Mouse (Mus musculus) lung, postnatal 36 days (tissue): Measurements from ENCODE around the gene Itprip.

ENCODE experiments used
- DNase-seq: peaks from one replicate; pipeline ENCODE4 v3.0.0; 2022; ENCODE audit warnings: mixed read lengths

Itprip gene

DNA sequence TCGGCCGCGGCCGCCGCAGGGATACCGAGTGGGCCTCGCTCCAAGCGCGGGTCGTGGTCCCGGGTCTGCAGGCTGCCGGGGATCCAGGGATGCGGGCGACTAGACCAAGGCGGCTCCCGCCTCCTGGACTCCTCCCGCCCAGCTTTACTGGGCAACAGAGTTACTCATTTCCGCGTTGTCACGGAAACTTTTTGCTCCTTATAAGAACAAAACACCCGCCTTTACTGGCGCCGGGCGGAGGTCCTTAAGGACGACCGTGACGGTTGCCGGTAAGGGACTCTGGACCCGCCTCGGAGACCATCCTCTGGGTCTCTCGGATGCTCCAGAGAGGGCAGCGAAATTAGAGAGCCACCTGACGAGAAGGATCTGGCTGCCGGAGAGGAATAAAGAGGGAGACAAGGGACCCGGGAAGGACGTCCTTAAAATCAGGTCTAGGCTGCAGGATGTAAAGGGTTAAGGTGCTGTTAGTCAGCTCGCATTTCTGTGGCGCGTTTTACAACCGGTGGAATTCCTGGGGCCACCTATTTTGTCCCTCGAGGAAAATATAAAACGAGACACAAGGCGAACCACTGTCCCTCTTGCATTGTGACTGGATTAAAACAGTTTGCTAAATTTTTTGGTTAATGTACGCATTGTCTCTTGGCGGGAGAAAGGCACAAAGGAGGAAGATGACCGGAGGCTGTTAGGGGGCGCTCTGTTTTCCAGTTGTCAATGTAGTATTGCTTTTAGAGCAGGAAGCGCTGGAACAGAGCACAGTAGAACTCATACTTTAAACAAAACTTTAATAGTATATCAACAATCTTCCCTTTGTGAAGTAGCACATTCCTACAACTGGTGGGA, at the start of gene Itprip, which contains the start of gene Cfap43:
Itprip (minus strand) TSS at position 174 of the 840 bp plus-strand sequence.
Cfap43 (minus strand) TSS at position 162 of the 840 bp plus-strand sequence.
- peak; percentile 95 for DNase-seq

DNA sequence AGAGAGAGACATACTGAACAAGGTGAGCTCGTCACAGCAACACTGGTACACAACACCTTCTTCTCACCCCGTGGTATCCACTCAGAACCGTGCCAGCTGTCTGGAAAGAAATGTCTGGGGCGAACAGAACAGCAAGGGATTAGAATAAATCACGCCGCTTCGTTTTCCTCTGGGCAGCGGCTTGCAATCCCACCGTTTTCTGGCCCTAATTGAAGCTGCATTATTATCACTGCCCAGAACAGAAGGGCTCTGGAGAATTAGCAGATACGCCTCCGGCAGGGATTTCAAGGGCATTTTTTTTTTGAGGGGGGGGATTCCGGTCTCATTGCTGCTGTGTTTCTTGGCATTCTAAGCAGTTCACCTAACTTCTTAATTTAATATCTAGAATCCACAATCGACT, 39.1 kb upstream of the Itprip start:
- DNase-seq, result no peak

DNA sequence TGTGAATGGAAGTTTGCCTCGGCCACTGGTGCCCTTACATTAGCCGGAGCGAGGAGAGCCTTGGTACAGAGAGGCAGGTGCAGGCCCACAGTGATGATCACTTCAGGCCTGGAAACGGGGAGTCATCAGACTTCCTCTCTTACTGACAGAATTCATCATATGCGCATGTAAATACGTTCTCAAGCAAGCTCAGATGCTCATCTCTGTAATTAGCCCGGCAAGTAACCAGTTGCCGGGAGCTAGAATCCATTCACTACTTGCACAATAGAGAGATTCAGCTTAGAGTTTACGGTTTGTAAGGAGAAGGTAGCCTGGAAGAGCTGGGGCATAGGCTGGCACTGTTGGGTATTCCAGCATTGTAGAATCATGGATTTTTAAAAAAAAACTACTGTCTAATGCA, 34.1 kb upstream of the Itprip start:
- DNase-seq, result no peak

DNA sequence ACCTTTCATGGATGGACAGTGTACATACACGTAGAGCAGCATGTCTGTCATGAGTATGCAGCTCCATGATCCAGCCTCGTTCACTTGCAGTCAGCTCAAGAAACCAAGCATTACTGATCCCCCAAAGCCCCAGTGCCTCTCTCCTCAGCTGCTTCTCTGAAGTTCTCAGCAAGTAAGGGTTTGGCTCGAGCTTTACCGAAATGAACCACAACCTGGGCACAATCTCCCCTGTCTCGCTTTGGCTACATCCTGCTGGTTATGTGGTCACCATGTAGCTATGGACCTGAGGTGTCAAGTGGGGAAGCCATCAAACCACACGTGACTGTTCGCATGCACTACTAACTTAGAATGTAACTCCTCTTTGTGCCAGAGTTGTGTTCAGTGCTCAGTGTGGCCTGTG, 31.8 kb upstream of the Itprip start:
- no peak for DNase-seq

DNA sequence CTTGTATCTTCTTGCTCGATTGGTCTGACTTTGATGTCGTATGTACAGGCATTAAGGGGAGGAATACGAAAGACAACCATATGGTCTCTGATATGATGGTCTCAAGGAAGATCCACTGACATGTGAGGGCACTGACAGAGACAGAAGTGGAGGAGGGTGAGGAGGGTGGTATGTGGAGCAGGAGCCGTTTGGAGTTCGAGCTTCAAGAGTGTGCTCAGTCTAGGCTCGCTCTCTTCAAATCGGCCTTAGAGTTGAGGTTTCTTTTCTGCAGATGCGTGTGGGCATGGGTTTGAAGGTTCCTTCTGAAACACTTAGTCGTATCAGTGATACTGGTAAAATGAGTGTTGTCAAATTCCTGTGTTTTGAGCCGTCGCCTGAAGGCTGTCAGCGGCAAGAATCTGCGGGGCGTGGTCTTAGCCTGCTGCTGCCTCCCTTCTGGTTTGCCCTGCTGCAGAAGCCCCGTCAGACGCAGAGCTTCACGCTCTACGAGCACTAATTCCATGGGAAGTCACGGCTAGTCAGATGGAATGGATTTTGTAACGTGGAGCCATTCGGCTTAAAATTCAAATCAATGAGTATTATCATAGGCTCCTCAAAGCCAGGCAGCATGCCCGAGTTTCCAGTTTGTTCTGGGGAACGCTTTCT, 27.8 kb upstream of the Itprip start:
- DNase-seq, result no peak

DNA sequence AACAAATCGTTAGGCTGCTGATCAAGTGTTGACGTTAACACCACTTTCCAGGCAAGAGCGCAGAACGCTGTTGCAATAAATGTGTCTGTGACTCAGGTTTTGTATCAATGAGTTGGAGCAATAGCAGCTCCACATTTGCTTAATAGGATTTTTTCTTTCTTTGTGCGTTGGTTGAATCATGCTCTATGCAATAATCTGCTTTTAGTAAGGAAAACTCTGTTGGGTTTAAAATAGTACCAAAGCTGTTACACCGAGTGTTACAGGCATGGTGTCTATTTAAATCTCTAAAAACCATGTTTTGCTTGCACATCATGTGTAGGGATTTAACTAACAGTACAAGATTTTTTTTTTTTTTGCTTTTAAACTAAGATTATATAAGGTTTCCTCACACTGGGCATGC, 20.3 kb upstream of the Itprip start:
- no peak for DNase-seq

DNA sequence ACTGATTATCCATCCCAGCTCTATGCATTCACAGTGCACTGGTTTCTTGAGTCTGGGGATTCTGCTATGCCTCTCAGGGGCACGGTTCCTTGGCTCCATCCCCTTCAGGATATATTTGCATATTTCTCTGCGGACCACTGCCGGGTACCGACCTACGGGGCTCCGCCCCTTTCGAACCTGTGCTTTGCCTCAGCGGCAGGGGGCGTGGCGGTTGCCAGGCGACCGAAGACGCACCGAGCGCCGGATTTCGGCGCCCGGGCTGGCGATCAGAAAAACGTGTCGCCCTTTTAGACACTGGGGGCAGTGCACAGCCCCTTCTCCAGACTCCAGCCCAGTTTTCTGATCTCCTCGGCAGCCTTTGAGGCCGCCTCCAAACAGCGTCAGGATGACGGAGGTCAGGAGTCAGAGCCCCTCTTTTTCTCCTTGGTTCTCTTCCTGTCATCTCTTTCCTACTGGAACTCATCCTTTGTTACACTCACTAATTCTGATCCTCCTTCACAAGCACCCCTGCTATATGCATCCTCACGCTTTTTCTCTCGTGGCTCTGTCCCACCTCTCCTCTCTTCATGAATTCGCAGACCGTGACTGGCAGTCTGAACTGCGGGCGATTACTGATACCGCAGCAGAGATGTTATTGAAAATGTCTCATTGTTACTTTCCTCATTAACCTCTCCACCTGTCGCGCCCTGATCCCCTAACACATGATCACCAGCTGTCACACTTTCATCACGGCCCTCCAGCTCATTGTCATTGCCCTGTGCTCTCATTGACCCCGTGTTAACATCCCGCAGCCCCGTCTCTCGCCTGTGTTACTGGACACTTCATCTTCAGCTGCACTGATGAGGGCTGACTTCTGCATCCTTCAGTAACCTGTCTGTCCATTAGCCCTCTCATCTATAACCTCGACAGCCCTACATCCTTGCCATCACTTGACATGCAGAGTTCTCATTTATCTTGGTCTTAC, 18.6 kb upstream of the Itprip start, which contains the start of gene Cfap58:
Cfap58 (plus strand) TSS at position 233 of the 964 bp plus-strand sequence.
- peak; percentile 74 for DNase-seq

DNA sequence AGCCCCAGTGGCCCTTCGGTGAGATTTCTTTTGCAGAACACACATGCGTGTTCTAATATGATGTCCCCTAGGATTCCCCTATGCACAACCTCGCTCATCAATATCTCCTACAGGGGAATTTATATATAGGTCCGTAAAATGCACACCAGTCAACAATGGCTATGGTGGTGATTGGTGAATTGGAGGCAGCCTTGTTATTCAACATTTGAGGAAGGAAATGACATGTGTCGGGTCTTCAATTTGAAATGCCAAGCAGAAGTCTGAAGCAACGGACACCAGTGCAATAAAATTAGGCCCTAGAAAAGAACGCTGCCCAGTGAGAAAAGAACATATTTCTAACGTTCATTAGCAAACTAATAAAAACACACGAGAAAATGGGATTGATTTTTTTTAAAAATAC, 17.8 kb upstream of the Itprip start:
- DNase-seq, result no peak

DNA sequence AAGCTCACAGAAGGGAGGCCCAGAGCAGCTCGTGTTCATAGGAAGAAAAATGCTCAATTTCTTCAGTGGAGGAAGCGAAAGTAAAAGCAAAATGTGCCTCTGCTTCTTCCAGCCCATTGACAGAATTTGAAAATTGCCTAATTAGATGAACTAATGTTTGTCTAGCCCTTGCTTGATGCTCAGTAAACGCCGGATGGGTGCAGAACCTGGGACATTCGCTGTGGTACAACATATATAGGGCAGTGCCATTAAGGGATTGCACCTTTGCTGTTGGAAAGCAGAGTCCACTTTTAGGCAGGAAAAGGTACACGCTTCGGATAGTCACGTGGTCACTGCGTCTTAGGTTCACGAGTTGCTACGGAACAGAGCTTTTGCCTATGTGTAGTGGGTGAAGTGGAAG, 17.4 kb upstream of the Itprip start:
- no peak for DNase-seq

DNA sequence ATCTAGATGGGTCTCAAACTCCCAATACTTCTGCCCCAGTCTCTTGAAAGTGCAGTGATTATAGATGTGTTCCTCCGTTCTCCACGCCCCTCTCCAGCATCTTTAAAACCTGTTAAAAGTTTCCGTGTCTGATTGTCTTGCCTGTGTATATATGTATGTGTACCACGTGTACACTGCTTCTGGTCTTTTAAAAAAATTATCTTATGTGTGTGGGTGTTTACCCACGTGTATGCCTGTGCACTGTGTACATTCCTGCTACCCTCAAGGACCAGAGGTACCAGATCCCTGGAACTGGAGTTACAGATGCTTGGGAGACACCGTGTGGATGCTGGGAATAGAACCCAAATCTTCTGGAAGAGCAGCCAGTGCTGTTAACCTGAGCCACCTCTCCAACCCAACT, 16.4 kb upstream of the Itprip start:
- no peak for DNase-seq

DNA sequence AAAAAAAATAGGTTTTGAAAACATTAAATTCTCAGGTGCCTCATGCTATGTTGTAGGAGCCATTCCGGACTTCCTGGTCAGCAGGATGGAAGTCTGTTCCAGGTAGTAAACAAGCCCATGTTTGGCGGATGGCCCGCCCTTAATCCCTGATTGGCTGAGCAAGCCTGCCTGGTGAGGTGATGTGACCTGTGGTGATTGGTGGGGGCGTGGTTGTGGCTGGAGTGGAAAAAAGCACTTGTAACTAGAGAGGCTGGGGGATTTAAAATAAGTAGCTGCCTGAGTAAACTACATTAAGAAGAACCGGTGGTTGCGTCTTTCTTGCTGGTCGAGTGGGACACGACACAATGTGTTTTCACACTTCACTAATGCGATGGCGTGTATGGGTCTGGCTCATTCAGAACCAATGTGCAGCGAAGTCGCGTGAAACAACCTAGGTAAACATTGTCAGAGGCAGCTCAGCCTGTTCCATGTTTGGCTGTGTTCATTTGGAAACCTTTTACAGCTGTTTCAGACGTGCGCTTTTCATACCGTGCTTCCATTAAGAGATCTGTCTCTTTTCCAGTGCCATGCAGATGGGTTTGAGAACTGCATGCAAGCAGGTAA, 15.6 kb upstream of the Itprip start:
- peak; percentile 67 for DNase-seq

DNA sequence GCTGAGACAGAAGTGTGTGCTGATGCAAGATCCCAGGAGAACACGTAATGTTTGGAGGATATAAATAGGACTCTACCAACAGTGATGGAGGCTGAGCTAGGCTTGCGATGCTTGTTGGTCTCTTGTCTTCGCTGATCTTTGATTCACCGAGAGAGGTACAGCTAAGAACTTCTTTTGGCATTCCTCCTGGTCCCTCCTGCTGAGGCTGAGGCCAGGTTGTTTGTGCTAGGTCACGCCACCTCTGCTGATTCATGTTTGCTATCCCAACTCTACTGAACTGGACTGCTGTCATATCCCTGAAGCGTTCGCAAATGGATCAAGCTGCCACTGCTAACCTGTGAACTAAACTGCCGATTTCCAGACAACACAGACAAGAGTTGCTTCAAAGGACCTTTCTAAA, 15.0 kb upstream of the Itprip start:
- DNase-seq, result no peak

DNA sequence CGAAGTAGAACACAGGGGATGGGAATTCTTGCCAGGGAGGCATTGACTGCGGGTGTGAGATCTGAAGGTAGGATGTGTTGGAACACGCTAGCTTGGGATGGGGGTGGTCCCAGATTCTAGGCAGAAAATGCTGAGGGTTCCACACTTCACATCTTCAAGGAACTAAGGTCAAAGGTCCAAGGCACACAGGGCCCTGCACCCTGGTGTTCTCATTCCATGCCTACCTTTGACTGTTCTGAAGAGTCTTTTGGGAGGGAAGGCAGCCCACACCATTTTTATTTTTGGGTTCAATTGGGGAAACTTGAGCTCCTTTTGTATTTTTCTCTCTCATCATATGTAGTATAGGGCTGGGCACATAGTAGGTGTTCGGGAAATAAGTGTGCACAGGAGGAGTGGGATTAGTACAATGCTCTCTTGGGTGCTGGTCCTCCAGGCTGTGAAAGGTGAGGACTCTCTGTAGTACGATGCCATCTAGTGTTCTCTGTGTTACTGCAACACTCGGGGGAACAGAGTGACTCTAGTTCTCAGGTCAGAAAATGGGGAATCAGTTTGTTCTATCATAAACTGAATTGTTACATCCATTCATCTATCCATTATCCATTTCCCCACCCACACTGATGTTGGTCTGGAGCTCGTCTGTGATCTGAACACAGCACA, 13.0 kb upstream of the Itprip start:
- peak; percentile 74 for DNase-seq

DNA sequence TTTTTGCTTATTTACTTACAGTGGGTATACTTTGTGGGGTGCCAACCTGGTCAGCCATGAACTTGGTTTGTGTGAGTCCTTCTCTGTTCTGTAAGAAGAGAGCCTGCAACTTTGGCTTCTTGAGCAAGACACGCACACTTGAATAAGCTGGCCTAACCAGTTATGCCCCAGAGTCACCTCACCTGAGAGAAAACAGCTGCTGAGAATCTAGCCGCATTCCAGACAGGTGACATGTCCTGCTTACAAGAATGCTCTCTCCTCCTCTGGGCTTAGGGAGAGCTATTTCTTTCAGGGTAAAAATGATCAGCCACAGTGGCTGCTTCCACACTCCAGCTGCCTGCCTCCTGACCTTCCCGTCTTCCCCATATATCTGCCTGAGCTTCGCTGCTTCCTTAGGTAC, 9.9 kb upstream of the Itprip start:
- DNase-seq, result peak; percentile 87

DNA sequence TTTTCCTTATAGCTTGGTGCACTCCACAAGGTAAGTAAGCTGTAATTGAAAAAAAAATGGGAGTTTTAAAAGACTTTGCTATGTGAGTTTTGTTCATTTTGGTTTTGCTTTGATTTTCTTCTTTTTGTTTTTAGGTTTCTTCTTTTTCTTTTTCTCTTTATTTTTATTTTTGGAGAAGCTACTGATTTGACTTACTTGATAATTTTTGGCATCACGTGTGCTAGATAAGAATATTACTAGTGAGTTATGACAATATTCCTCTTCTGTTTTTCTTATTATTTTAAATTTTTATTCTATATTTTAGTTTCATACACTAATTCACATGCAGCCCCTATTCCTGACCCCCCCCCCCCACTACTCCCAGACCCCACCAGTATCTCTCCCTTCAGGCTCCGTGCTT, 7.9 kb upstream of the Itprip start:
- no peak for DNase-seq

DNA sequence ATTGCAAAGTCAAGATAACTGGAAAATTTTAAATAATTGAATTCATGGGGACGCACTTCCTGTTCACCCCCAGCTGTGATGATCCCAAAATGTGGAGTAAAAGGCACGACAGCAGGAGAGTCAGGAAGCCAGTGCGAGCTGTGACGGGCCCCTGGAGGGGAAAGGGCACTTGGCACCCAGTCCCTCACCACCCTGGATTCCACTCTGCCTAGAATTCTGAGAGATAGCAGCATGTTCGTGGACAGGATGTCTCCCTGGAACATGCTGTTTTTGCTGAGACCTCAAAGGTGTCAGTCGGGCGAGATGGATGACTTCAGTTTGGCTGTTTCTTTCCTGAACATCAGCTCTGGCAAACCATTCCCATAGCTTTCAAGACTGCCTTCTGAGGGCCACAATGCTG, 6.7 kb upstream of the Itprip start:
- DNase-seq, result no peak

DNA sequence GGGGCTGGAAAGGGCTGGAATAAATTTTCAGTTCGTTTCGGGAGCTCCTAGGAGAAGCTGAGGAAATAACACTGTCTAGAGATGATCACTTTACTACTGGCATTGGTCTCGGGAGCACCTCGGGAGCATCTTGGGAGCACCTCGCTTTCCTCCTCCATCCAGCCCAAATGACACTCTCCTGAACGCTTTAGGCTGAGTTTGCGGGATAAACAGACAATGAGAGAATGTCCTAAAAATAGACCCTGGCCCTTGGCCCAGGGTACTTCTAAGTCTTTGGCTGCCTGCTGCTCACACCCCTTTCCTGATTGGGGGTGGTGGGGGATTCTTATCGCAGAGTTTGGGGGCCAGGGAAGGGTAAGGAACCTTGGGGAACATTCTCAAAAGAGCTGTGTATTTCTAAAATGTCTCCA, 872 bp upstream of the Itprip start:
- peak; percentile 77 for DNase-seq

DNA sequence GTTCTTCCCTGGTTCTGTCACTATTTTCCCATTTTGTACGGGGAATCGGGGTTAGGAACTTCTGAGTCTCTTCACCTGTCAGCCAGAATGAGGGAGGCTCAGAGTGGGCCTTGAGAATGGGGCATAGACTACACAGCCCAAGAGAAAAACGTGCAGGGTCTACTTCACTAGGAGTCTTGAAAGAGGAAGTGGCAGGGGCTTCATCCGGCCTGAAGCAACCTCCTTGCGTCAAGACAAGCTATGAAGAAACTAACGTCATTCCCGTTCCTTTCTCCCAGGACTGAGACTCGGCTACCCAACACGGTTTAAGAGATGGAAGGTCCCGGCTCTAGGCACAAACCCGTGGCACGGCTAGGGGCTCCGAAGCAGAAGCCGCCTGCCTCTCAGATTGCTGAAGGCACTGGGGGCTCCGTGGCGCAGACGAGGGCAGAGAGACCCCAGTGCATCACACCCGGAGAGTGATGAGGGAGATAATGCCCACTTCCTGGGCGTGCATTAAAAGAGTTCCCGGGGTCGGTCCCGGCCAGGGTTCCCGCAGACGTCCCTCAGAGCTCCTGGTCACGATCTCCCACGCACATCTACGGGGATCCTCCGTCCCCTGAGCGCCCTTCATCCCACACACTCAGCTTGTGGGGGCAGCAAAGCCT, 521 bp downstream of the Itprip start:
- DNase-seq, result peak; percentile 50

DNA sequence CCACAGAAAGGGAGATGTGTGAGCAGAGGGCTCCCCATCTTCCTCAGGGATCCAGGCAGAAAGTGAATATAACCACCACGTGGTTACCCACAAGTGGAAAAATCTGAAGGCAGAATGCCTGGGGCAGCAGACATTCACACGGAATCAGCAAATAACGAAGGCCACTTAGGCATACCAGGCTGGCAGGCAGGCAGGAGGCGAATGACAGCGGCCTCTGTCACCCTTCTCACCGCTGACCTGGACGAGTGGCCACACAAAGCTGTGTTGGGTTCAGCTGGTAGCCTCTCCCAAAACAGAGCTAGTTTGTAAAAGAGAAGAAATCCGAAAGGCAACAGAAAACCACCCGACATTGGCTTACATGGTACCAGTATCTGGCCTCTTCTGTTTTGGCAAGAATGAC, 1.1 kb downstream of the Itprip start:
- peak; percentile 33 for DNase-seq

DNA sequence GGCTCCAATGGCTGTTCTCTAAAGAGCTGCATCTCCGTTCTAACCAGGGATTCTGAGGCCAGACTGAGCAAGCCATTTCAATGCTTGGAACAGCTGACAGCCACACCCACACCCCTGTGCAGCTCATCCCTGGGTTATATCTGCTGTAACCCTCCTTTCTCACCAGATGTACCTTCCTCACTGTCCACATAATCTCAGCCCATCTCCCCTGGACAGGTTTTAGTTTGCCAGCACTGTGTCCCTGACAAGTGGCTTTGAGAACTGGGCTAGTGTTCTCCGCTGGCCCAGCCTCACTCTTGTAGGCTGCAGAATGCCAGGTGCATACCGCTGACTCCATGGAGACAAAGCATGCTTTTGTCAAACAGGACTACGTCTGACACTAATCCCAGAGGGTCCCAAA, 1.7 kb downstream of the Itprip start:
- DNase-seq, result no peak

DNA sequence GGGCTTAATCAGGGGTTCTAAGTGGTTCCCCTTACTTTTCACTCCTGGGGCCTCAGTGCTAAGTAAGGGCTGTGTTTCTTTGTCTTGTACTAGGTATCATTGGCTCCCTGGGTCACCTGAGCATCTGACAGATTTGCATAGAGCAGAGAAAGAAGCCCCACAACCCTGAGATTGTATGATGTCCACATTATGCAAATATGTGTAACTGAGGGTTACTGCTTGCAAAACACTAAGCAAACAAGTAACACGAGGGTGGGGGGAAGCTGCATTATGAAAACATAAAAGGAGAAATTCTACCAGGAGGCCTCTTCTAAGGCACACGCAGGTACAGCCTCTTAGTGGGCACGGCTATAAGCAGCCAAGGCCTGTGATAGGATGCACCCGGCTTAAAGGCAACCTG, 3.8 kb downstream of the Itprip start:
- no peak for DNase-seq

DNA sequence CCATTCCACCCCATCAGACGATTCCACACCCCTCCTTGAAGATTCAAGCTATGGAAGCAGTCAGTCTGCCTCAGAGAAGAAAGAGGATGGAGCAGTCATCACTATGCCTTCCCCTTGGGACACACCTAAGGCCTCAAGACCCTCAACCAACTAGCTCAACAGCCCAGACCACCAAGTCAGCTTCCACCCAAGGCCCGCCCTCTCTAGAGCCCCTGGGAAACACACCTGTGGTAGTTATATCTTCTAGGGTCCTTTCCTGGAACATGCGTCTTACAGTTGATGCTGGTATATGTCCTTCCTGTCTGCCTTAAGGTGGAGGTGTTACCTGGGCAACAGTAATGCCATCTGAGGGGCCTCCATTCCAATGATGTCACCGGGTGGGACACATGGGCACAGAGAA, 4.9 kb downstream of the Itprip start:
- DNase-seq, result no peak
